Mouse (Mus musculus) adrenal gland, postnatal 36 days (tissue): ENCODE results near the gene Cd79a. TPM values are rescaled to one million over a fixed set of nuclear protein-coding genes. Genes with fewer than 3 reads are reported as not detected.

Source experiments
- DNase-seq, 2 experiments: peaks; one replicate each; pipeline ENCODE4 v3.0.0; 2021; ENCODE audit warnings: mixed read lengths in 1 of 2
- long read RNA-seq, 2 experiments: library from polyadenylated mRNA; stranded (forward); transcript quantifications; one replicate each; pipeline ENCODE4 v2.0.0; 2021; ENCODE audit warnings: borderline sequencing depth in 2 of 2
- total RNA-seq, 2 experiments: library from RNA; stranded (reverse); gene quantifications; 2 replicates each; pipeline ENCODE4 v1.2.3; 2021

Cd79a gene
- under 1 TPM; 0.20 to 0.26 TPM for total RNA-seq
- long read RNA-seq, experiment 1, partial matches to known transcripts: 0 of 1 reads
- long read RNA-seq, experiment 1, other reads (novel, unspliced or antisense): 0 of 1 reads
- long read RNA-seq, experiment 2, partial matches to known transcripts: 0 of 1 reads
- long read RNA-seq, experiment 2, other reads (novel, unspliced or antisense): 1 of 1 reads

DNA sequence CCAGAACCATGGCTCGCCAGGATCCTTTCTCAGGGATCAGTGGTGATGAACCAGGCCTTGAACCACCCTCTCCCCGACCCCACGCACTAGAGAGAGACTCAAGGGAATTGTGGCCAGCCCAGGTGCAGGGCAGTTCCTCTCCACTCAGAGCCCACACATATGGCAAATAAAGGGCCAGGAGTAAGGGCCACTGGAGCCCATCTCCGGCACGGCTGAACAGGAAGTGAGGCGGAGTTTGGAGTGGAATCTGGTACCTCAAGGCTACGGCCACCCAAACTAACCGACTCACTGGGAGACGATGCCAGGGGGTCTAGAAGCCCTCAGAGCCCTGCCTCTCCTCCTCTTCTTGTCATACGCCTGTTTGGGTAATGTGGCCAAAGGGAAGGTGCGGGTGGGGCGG lies at the start of gene Cd79a:
Gene Cd79a (plus strand): TSS at position 158 of the 400 bp plus-strand sequence.
- no peak for DNase-seq

DNA sequence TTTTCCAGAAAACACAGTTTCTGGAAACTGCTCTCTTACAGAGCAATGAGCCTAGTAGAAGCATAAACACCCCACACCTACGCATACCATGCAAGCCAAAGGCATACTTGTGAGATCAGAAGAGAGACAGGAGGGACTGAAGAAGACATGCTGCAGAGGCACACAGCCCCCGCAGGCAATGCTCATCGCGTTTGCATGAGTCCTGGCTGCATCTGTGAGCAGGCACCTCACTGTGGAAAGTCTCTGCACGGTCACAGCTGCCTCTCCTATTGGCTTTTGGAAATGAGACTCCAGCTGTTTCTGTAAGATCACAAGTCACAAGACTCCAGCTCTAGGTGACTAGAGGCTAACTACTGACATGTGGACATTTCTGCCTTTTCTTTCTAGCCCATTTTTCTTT lies 47.0 kb upstream of the Cd79a start:
- DNase-seq: no peak

DNA sequence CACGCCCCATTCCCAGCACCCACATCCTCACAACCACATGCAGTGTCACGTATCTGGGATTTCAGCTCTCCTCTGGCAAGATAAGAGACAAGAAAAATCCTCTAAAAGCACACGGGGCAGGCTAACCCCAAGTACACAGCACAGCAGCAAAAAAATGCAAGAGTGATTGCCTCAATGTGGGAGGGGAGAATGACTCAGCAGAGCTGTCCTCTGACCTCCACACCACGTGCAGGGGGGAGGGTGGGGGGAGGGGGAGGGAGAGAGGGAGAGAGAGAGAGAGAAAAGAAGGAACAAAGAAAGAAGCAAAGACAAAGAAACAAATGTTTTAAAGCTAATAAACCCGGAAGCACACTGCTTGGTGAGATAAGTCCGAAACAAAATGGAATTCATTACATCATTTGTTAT lies 46.3 kb upstream of the Cd79a start:
- DNase-seq: peak; percentile 62 to 67

DNA sequence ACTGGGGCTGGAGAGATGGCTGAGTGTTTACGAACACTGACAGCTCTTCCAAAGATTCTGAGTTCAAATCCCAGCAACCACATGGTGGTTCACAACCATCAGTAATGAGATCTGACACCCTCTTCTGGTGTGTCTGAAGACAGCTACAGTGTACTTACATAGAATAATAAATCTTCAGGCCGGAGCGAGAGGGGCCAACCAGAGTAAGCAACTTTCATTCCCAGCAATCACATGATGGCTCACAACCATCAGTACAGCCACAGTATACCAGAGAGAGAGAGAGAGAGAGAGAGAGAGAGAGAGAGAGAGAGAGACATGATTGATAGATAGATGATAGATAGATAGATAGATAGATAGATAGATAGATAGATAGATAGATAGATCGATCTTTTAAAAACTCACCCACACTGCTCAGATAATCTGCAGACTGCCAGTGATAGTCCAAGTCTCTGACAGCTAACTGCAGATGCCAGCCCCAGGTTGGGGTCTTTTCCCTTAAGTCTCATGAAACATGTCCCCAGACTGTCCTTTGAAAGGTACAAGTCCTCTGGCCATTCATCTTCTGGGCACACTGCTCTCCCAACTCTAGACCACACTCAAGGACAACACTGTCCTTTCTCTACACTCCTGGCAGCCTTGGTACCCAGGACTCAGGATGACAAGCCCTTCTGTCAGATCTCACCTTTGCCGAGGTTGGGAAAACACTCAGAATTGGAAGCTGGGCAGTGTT lies 45.4 kb upstream of the Cd79a start:
- no peak for DNase-seq

DNA sequence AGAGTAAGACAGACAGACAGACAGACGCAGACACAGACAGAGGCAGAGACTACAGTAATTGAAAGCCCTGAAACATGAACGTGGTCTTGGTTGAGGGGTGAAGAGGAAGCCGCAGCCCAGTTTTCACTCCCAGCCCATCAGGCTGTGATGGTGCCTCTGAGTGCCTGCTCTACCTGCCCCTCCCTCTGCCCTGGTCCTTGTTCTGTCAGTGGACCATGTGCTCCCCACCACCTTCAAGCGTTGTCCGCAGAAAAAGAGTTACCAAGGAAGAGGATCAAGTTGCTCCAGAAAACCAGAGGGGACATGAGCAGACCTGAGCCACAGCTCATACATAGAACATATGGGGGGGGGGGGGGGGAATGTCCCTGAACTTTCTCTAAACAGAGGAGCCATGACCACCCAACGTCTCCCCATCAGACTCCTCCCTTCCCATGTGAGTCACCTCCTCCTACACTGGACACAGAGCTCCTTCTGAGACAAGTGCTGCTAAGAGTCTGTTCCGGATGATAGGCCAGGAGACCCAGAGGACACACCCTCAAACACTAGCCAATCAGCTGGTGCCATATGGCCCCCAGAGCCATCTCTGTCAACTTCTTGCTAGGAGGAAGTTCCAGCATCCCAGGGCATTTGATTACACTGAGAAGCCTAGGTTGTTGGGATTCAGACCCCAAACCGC lies 44.5 kb upstream of the Cd79a start:
- DNase-seq: no peak

DNA sequence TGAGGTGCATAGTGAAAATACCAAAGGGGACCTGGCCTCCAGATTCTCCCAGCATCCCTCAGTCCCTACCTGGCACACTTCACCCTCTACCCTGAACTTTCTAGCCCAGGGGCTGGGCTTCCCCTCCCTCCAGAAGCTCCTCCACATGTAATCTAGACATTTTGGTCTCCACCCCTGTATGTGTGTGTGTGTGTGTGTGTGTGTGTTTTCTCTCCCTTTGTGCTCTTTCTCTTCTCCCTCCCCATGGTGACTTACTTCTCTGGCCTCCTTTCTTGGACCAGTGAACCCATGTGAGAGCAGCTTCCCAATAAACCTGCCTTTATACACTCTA lies 44.0 kb upstream of the Cd79a start:
- DNase-seq: no peak

DNA sequence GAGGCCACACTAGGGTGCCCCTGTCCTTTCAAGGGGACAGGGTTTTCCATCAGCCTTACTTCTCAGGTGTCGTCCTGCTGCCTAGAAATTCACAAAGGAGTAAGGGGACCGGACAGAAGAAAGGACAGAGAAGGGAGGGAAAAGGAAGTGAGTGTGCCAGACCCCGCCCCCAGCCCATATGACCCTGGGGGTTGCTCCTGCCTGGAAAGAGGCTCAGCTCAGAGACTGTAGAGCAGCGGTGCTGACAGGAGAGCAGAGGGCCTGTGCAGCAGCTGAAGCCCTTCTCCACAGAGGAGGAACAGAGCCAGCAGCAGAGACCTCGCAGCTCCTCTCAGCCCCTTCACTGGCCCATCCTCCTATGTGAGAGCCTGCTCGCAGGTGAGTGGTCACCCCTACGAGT lies 43.5 kb upstream of the Cd79a start:
- DNase-seq: no peak

DNA sequence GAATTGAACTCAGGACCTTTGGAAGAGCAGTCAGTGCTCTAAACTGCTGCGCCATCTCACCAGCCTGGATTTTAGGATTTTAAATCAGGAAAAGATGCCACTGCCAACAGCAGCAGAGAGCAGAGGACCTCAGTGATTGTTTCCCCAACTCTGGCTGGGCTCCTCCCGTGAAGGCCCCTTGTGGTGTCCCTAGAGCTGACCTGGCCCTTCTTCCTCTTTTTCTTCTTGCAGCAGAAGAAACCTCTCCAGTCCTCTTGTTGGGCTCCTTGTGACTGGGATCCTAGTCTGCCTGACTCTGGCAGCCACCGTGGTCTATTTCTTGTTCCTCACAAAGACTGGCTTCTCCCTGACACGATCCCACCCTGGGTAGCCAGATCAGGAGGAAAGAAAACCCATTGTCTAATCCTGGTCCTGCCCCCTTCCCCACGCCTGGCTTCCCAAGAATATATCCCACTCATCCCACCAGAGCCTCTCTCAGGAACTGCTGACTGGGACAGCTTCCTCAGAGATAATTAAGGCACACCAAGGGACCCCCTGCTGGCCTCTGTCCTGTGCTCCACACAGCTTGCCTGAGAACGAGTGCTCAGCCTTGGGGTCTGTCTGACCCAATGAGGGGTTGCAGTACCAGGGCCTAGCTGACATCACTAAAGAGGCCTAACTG lies 40.6 kb upstream of the Cd79a start:
- DNase-seq: no peak

DNA sequence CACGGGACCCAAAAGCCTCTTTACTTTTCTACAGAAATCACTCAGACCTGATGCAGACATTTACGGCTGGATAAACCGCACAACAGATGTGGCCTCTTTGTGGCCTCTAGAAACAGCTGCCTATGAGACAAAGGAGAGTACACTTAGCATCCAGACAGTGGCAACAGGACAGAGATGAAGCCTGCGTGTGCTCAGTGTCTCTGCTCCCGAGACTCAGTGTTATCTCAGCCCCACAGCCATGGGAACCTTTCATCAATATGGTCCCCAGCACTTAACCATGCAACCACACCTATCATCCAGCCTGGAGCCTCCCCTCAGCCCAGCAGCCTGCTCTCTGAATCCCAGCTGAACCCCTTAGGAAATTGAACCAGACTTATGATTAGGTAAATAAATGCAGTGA lies 37.9 kb upstream of the Cd79a start:
- no peak for DNase-seq

DNA sequence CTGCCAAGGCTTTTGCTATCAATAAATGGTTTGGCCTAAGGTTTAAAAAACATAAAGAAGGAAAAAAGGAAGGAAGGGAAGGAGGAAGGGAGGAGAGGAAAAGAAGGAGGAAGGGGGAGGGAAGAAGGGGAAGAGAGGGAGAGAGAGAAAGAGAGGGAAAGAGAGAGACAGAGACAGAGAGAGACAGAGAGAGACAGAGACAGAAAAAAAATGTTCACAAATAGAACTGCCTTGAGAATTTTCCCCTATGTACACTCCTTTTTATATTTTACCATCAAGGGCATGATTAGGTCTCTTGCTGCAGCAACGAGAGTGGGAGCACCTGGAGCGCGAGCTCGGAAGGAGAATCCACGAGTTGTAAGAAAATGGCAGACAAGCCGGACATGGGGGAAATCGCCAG lies 35.3 kb upstream of the Cd79a start, which contains the start of gene Gm9844:
Gene Gm9844 (plus strand): TSS at position 301 of the 400 bp plus-strand sequence.
- no peak for DNase-seq

DNA sequence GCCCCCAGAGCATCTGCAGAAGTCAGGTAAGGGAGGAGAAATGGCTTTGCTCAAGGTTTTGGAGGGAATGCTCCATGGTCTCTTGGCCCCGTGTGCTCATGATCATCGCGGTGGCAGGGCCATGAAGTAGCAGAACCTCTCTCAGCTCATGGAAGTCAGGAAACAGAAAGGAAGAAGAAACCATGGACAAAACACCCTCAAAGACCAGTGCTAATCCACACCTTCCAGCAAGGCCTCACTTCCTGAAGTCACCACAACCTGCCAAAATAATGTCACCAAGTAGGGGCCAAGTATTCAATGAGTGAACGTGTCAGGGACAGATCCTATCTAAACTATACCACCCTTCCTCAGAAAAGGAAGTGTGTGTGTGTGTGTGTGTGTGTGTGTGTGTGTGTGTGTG lies 34.3 kb upstream of the Cd79a start:
- DNase-seq: no peak

DNA sequence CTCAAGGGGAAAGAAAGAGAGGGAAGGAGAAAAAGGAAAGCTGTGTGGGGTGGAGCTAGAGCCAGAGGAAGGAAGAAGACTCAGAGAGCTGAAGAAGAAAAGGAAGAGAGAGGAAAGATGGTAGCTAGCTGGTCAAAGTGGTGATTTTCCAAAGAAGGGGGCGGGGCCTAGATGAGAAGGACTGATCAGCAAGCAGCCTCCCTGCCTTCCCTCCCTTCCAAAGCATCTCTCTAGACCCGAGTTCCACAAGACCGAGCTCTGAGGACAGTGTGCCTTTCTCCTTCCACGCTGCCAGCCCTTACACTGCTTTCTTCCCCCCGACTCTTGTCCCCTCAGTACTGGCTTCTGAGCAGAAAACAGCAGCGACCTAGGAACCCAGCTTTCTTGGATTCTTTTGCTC lies 33.0 kb upstream of the Cd79a start:
- no peak for DNase-seq

DNA sequence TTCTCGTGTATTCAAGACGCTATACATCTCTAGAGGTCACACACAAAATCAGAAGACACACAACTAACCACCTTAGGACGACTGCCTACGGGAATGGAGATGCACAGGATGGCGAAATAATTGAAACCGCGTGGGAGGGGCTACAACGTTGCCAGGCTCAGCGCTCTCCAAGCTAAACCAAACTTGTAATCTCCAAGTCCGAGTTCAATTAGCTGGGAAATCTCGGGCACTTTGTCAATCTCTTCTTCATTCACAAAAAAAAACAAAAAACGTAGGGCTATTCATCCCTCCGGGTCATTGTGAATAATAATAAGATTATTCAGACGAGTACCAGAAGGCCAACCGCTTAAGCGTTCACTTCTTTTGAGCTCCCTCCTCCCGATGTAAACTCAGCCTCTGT lies 28.1 kb upstream of the Cd79a start:
- no peak for DNase-seq

DNA sequence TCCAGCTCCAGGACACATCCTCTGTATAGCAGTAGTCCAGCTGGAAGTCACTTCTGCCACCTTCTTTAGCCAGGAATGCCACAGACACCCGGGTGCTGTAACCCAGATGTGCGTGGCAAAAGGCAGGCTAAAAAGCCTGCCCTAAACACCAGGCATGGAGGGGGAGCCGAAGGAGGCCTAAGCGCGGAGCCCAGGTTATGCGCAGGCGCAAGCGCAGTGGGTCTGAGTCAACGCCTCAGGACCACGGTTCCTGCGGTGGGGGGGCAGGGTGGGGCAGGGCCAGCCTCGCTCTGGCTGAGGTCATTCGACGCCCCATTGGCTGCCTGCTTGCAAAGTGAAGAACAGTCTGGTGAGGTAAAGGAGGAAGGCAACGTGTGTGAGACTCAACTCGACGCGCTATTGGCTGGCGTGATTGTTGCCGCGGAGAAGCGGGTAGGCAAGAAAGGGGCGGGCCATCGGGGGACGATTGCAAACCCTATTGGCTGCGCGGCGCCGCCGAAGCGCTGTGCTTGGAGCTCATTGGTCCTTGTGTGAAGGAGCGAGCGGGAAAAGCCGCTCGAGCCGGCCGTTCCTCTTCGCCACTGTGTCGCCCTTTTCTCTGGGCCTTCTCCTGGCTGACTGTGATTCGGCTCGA lies 27.5 kb upstream of the Cd79a start, which contains the start of the genes Lypd4 and Dmrtc2:
Gene Lypd4 (minus strand): TSS at position 410 of the 634 bp plus-strand sequence.
Gene Dmrtc2 (plus strand): TSS at position 526 of the 634 bp plus-strand sequence.
- DNase-seq: no peak

DNA sequence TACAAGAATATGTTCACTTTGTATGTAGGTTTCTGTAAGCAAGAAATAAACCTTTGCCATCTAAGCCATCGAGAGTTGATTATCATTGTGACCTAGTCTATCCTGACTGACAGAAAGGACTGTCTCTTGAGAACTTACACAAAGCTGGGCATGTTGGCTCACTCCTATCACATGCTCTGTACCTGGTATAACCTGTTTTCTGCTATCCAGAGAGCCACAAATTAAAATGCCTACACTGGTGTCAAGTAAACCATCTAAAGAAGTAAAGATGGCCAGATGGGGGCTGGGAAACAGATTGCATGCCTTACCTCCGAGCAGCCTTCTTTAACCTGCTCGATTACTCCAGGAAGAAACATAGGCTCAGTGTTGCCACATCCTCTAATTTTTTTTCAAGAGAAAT lies 19.6 kb upstream of the Cd79a start:
- no peak for DNase-seq

DNA sequence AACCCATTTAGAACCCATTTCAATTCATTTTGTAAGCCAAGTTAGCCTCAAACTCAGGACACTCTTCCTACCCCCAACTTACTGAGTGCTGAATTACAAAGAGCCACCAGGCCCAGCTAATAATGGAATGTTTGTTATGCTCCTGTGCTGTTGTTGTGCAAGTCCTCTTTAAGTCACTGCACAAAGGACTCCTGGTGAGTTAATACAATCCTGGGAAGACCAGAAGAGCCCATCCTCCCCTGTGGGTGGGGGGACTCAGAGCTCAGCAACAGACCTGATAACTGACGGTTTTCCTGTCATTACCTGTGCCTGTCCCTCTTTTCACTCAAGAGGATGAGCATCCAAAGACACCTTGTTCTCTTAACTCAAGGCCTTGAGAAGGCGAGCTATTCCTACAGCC lies 17.6 kb upstream of the Cd79a start:
- DNase-seq: no peak

DNA sequence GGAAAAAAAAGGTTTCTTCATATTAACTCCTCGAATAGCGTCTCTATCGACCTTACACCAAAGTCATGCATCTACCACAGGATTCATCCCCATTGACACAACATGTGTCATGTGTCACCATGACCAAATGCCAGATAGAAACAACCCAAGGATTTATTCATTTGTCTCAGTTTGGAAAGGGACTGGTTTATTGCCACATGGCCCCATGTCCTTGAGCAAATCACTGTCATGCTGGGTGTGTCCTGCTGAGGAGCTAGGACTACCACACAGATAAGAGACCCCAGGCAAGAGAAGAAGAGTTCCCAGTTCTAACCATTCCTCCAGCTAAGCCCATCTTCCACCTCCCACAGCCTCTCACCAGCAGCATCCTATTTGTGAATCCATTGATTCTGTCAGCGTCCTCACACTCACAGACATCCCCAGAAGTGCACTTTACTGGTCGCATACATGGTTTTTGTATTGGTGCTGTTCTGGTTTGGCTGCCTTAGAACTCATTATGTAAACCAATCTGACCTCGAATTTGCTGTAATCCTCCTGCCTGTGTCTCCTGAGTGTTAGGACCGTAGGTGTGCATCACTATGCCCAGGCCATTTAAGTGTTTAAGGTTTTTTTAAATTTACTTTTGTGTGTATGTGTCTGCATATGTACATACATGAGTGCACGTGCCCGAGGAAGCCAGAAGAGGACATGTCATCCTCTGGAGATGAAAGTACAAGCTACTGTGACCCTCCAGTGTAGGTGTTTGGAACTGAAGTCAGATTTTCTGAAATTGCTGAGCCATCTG lies 14.6 kb upstream of the Cd79a start:
- DNase-seq: peak; percentile 52 to 73

DNA sequence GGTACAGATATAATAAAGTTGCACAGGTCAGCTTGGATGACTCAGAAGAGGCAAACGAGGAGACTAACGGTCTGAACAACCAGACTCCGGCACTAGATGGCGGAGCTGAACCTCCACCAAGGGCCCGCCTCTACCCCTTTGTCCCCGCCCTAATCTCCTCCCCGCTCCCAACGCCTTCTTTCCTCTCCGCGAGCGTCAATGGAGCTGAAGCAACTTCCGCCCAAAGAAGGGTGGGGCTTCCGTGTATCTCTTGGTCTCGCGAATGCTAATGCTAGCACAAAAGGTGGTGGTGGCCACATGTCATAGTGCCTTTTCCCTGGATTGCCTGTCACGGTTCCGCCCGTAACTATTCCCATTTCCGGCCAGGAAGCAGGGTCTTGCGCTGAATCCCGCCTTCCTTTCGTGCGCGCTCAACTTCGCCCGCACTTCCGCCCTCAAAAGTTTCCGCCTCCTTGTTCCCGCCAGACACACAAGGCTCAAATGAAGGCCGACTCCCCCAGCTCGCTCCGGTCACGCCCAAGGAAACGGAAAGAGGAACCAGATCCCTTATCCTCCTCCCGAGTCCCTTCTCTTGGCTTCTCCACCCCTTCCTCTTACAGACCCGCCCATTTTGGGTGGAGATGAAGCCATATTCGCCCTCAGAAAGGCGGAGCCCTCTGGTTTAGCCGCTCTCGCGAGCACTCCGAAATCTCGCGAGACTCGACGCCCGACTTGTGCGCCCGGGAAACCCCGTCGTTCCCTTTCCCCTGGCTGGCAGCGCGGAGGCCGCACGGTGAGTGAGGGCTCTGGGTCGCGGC lies 13.1 kb upstream of the Cd79a start, which contains the start of gene Rps19:
Gene Rps19 (plus strand): TSS at position 476 of the 797 bp plus-strand sequence.
- DNase-seq: peak; percentile 98 to 99

DNA sequence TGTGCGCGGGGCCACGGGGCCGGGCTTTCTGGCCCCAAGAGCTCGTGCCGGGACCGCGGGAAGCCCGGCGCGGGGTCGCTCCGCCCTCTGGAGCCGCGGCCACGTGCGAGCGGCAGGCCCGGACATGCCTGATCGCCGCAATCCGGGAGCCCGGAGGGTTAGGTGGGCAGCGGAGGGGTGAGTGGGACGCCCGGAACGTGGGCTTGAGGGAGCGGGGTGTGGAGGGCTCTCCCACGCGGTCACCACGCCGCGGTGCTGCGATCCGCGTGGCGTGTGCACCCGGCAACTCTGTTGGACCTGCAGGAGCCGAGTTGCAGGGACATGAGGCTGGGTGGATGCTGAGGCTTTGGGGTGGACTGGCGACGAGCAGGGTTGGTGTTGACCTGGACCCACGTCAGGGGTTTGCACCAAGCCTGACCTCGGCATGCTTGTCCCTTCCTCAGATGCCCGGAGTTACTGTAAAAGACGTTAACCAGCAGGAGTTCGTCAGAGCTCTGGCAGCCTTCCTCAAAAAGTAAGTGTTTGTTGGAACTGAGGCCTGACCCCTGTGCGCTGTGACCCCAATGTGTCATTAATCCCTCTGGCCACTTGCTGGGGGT lies 12.4 kb upstream of the Cd79a start:
- no peak for DNase-seq
